Mouse (Mus musculus): ENCODE results near the gene Gm37419.

GRCm38 (mm10) chr16:24009891-24010290, 21.6 kb downstream of the Gm37419 start:
- TF ChIP-seq POLR2A (IDR thresholded peaks at IDR 0.05; ENCODE audit: low read depth, low read length), result no peak
- no peak for TF ChIP-seq CTCF (conservative IDR thresholded peaks at IDR 0.05; ENCODE audit: insufficient read depth, insufficient read length, low read depth, low read length)
